7 mouse cellular contexts compared by ENCODE assay signal in the genomic region with DNA sequence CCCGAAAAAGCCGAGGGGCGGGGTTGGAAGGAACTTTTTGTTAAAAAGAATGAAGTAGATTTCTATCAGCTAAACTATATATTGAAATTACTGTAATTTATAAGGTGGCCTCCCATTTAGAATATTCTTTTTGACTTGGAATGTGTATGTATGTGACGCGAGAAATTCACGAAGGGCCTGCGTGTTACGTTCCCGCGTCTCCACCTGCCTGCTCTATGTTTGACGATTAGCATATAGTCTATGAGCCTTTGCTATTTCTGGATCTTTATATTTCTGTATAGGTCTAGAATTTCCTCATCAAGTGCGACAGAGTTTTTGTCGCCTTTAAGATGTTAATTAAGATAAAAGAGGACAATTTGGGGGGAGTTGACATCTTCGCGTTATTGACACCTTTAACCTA. TPM values are rescaled to one million over a fixed set of nuclear protein-coding genes. Genes with fewer than 3 reads are reported as not detected.
DNase-seq lines count a peak whose midpoint lies in the region; ATAC-seq and TF ChIP-seq lines count a peak whose summit lies in the region.

No protein-coding gene starts in this region.

- TF ChIP-seq CTCF in spleen, adult 2 months (IDR thresholded peaks at IDR 0.05; ENCODE audit: extremely low read depth, insufficient read depth, insufficient read length, insufficient replicate concordance), result no peak

- no peak for DNase-seq in spleen, adult 2 months (ENCODE audit: low read depth in 1 of 2, low spot score in 2 of 2)
- no peak for DNase-seq in spleen, postnatal 36 days (ENCODE audit: low spot score in 2 of 2)
- DNase-seq in limb, embryonic 14.5 days (ENCODE audit: low spot score), result no peak
- DNase-seq in cerebellum, adult 9-10 months, result no peak
- no peak for DNase-seq in adipocyte (ENCODE audit: low spot score)

- H3K4me2 ChIP-seq in limb, embryonic 14.5 days (replicated peaks; ENCODE audit: low read depth, low read length, severe bottlenecking), result peak overlapping the region; percentile 57
- peak overlapping the region; percentile 66 for H3K4me2 ChIP-seq in stomach, embryonic 15.5 days

- WGBS in spleen, adult 2 months, result 3% methylated on average over 15 of the region's 15 CpGs
- WGBS in limb, embryonic 14.5 days, result 7% methylated on average over 15 of the region's 15 CpGs
- WGBS in stomach, embryonic 15.5 days, result 8% methylated on average over 15 of the region's 15 CpGs

- peak overlapping the region; percentile 68 for H3K4me3 ChIP-seq in spleen, adult 2 months (ENCODE audit: extremely low read depth, insufficient read depth, insufficient read length)
- peak overlapping the region; percentile 78 for H3K4me3 ChIP-seq in limb, embryonic 14.5 days (replicated peaks; ENCODE audit: low read length)
- peak overlapping the region; percentile 85 for H3K4me3 ChIP-seq in stomach, embryonic 15.5 days (replicated peaks)

- no peaks in the 10 kb centered on the region for H3K9me3 ChIP-seq in limb, embryonic 14.5 days (ENCODE audit: control insufficient read depth, low read length)
- no peaks in the 10 kb centered on the region for H3K9me3 ChIP-seq in stomach, embryonic 15.5 days

- no peak overlapping the region for H3K27ac ChIP-seq in spleen, adult 2 months (ENCODE audit: insufficient read depth, low read length)
- H3K27ac ChIP-seq in limb, embryonic 14.5 days (replicated peaks; ENCODE audit: low read depth, low read length), result 0 out of 2 replicates have a peak overlapping the region, but pooled peaks have one; percentile 52
- H3K27ac ChIP-seq in stomach, embryonic 15.5 days, result peak overlapping the region; percentile 67

- TF ChIP-seq POLR2A in spleen, adult 2 months (IDR thresholded peaks at IDR 0.05; ENCODE audit: low read depth, low read length), result no peak
- no peak for TF ChIP-seq POLR2A in limb, embryonic 14.5 days (IDR thresholded peaks at IDR 0.05; ENCODE audit: borderline replicate concordance, extremely low read depth, insufficient read depth, insufficient read length)

- H3K27me3 ChIP-seq in spleen, adult 2 months (ENCODE audit: control insufficient read depth, insufficient read depth, low read length), result no peaks in the 10 kb centered on the region
- H3K27me3 ChIP-seq in limb, embryonic 14.5 days (ENCODE audit: control insufficient read depth, insufficient read depth, low read length), result no peaks in the 10 kb centered on the region
- H3K27me3 ChIP-seq in stomach, embryonic 15.5 days (replicated peaks), result no peaks in the 10 kb centered on the region

- H3K4me1 ChIP-seq in spleen, adult 2 months (ENCODE audit: control insufficient read depth, insufficient read depth, insufficient read length), result no peaks in the 10 kb centered on the region
- H3K4me1 ChIP-seq in limb, embryonic 14.5 days (ENCODE audit: control insufficient read depth, insufficient read depth, low read length), result peaks cover 10% of the 10 kb centered on the region; the same call in 1 of the 2 replicates
- peaks cover 4% of the 10 kb centered on the region for H3K4me1 ChIP-seq in stomach, embryonic 15.5 days

- peaks cover 3% of the 10 kb centered on the region; the same call in 1 of the 2 replicates for H3K36me3 ChIP-seq in spleen, adult 2 months (ENCODE audit: control insufficient read depth, insufficient read depth, low read length)
- H3K36me3 ChIP-seq in limb, embryonic 14.5 days (ENCODE audit: control insufficient read depth, insufficient read depth, low read length), result peaks cover 13% of the 10 kb centered on the region; the same call in 1 of the 2 replicates
- H3K36me3 ChIP-seq in stomach, embryonic 15.5 days, result no peaks in the 10 kb centered on the region; the same call in 1 of the 2 replicates

- peak overlapping the region; percentile 88 for H3K9ac ChIP-seq in limb, embryonic 14.5 days (ENCODE audit: low read depth, low read length, severe bottlenecking)
- H3K9ac ChIP-seq in stomach, embryonic 15.5 days, result peak overlapping the region; percentile 49

- ATAC-seq in erythroid progenitor cell, adult 5-6 weeks (replicated peaks; ENCODE audit: low FRiP score, poor library complexity, severe bottlenecking), result peak; percentile 50
- ATAC-seq in limb, embryonic 14.5 days (ENCODE audit: low FRiP score, low read depth), result peak; percentile 19
- ATAC-seq in stomach, embryonic 15.5 days (ENCODE audit: insufficient read depth, low FRiP score, low read depth), result no peak

RNA-seq across cellular contexts. Expression of gene Ppwd1, which starts 0.5 kb away (rescaled TPM):
- 0.67 and 1.1 TPM in 2 replicates for polyA plus RNA-seq in spleen, adult 2 months (2012; rRNA removed)
- total RNA-seq in erythroid progenitor cell, adult 5-6 weeks (2015; ENCODE audit: low replicate concordance), result 72.5 and 74.6 TPM in 2 replicates
- total RNA-seq in erythroid progenitor cell, adult 5-6 weeks (2017; ENCODE audit: low replicate concordance), result 56.1 and 100 TPM in 2 replicates
- polyA plus RNA-seq in limb, embryonic 14.5 days (2012; rRNA removed), result 10.8 and 15.5 TPM in 2 replicates
- 13.3 and 14.3 TPM in 2 replicates for polyA plus RNA-seq in limb, embryonic 14.5 days (2014; fragmentation: Nextera tagmentation; extraction: Ambion mirVana)
- polyA plus RNA-seq in stomach, embryonic 15.5 days (2015; fragmentation: Nextera tagmentation; extraction: Ambion mirVana), result 13.3 and 13.4 TPM in 2 replicates

RNA-seq across cellular contexts. Expression of gene Cenpk, which starts 0.8 kb away (rescaled TPM):
- polyA plus RNA-seq in spleen, adult 2 months (2012; rRNA removed), result 0.13 and 0.21 TPM in 2 replicates
- 128 and 134 TPM in 2 replicates for total RNA-seq in erythroid progenitor cell, adult 5-6 weeks (2015; ENCODE audit: low replicate concordance)
- total RNA-seq in erythroid progenitor cell, adult 5-6 weeks (2017; ENCODE audit: low replicate concordance), result 324 and 373 TPM in 2 replicates
- 12.8 and 23.4 TPM in 2 replicates for polyA plus RNA-seq in limb, embryonic 14.5 days (2012; rRNA removed)
- polyA plus RNA-seq in limb, embryonic 14.5 days (2014; fragmentation: Nextera tagmentation; extraction: Ambion mirVana), result 53.9 and 56.5 TPM in 2 replicates
- polyA plus RNA-seq in stomach, embryonic 15.5 days (2015; fragmentation: Nextera tagmentation; extraction: Ambion mirVana), result 61.4 and 69.8 TPM in 2 replicates

RNA-seq across cellular contexts. Expression of gene Trim23, which starts 50.6 kb away (rescaled TPM):
- 1.2 and 1.5 TPM in 2 replicates for polyA plus RNA-seq in spleen, adult 2 months (2012; rRNA removed)
- total RNA-seq in erythroid progenitor cell, adult 5-6 weeks (2015; ENCODE audit: low replicate concordance), result 21.3 and 22.2 TPM in 2 replicates
- 28.4 and 50.7 TPM in 2 replicates for total RNA-seq in erythroid progenitor cell, adult 5-6 weeks (2017; ENCODE audit: low replicate concordance)
- 13.0 and 14.9 TPM in 2 replicates for polyA plus RNA-seq in limb, embryonic 14.5 days (2012; rRNA removed)
- polyA plus RNA-seq in limb, embryonic 14.5 days (2014; fragmentation: Nextera tagmentation; extraction: Ambion mirVana), result 18.0 and 21.3 TPM in 2 replicates
- 13.6 and 15.2 TPM in 2 replicates for polyA plus RNA-seq in stomach, embryonic 15.5 days (2015; fragmentation: Nextera tagmentation; extraction: Ambion mirVana)

RNA-seq across cellular contexts. Expression of gene Trappc13, which starts 50.9 kb away (rescaled TPM):
- polyA plus RNA-seq in spleen, adult 2 months (2012; rRNA removed), result 2.8 and 3.0 TPM in 2 replicates
- total RNA-seq in erythroid progenitor cell, adult 5-6 weeks (2015; ENCODE audit: low replicate concordance), result 28.8 and 49.9 TPM in 2 replicates
- total RNA-seq in erythroid progenitor cell, adult 5-6 weeks (2017; ENCODE audit: low replicate concordance), result 23.5 and 27.3 TPM in 2 replicates
- 18.6 and 23.4 TPM in 2 replicates for polyA plus RNA-seq in limb, embryonic 14.5 days (2012; rRNA removed)
- 43.9 and 49.7 TPM in 2 replicates for polyA plus RNA-seq in limb, embryonic 14.5 days (2014; fragmentation: Nextera tagmentation; extraction: Ambion mirVana)
- polyA plus RNA-seq in stomach, embryonic 15.5 days (2015; fragmentation: Nextera tagmentation; extraction: Ambion mirVana), result 57.3 and 62.3 TPM in 2 replicates

RNA-seq across cellular contexts. Expression of gene Adamts6, which starts 58.5 kb away (rescaled TPM):
- polyA plus RNA-seq in spleen, adult 2 months (2012; rRNA removed), result 2.4 and 2.9 TPM in 2 replicates
- total RNA-seq in erythroid progenitor cell, adult 5-6 weeks (2015; ENCODE audit: low replicate concordance), result 1.1 and 2.9 TPM in 2 replicates
- total RNA-seq in erythroid progenitor cell, adult 5-6 weeks (2017; ENCODE audit: low replicate concordance), result 0.61 and 1.3 TPM in 2 replicates
- polyA plus RNA-seq in limb, embryonic 14.5 days (2012; rRNA removed), result 13.8 and 16.1 TPM in 2 replicates
- polyA plus RNA-seq in limb, embryonic 14.5 days (2014; fragmentation: Nextera tagmentation; extraction: Ambion mirVana), result 5.0 and 6.2 TPM in 2 replicates
- polyA plus RNA-seq in stomach, embryonic 15.5 days (2015; fragmentation: Nextera tagmentation; extraction: Ambion mirVana), result 1.6 and 2.1 TPM in 2 replicates

Comparison
In these comparisons a context has a peak if more than half of its experiments do, and no peak if none do; other contexts are left out.
1. RNA of gene Cenpk, which starts 0.8 kb away (polyA plus RNA-seq): 61.4 to 69.8 TPM in stomach, embryonic 15.5 days and 12.8 to 56.5 TPM in limb, embryonic 14.5 days; 0.13 to 0.21 TPM in spleen, adult 2 months; every median in the first group is over 10 times any median in the second.
2. Peak in every context shown above with its lines, with median percentiles within 50 percentile points of each other: H3K4me3 ChIP-seq.